Mouse (Mus musculus) CD4-positive, CD25-positive, alpha-beta regulatory T cell, adult 9 weeks (primary cell): ENCODE data around the gene Ednrb. TPM values are rescaled to one million over a fixed set of nuclear protein-coding genes. Genes with fewer than 3 reads are reported as not detected.

Source experiments
- polyA plus RNA-seq: library from polyadenylated mRNA; unstranded; fragments of 100-300 nt; shearing (Covaris generic); gene quantifications from one replicate; pipeline ENCODE4 v1.2.1, GENCODE M21; 2017

Ednrb gene
- polyA plus RNA-seq: 0.17 TPM

GRCm38 (mm10) chr14:103844011-103844549, at the start of gene Ednrb:
TSS of gene Ednrb (minus strand) at chr14:103844402.

Other genes with a start within 250 kb of the Ednrb start
- 4.9 TPM for gene Slain1, start 194.2 kb downstream of the Ednrb start, polyA plus RNA-seq